Mouse (Mus musculus): ENCODE measurements around the gene Naa50.

The Naa50 gene

GRCm38 (mm10) chr16:44139536-44140185 lies at the start of gene Naa50, which contains the start of gene Atp6v1a:
Naa50 (plus strand) TSS chr16:44139830.
Atp6v1a (minus strand) TSS chr16:44139705.
- DNase-seq (ENCODE audit: low spot score) = peak; percentile 87

- DNase-seq (ENCODE audit: low spot score) = no peak
These were observed 40.3 kb upstream of the Naa50 start for GRCm38 (mm10) chr16:44099377-44099776.

- DNase-seq (ENCODE audit: low spot score) = no peak
These were observed 38.4 kb upstream of the Naa50 start for GRCm38 (mm10) chr16:44101181-44101710.

- no peak for DNase-seq (ENCODE audit: low spot score)
These were observed 36.7 kb upstream of the Naa50 start for GRCm38 (mm10) chr16:44102925-44103324.

- no peak for DNase-seq (ENCODE audit: low spot score)
These were observed 35.5 kb upstream of the Naa50 start for GRCm38 (mm10) chr16:44103806-44104766.

- DNase-seq (ENCODE audit: low spot score) = no peak
These were observed 34.4 kb upstream of the Naa50 start for GRCm38 (mm10) chr16:44105211-44105610.

GRCm38 (mm10) chr16:44109002-44109401 lies 30.6 kb upstream of the Naa50 start:
- no peak for DNase-seq (ENCODE audit: low spot score)

GRCm38 (mm10) chr16:44119753-44120501 lies 19.7 kb upstream of the Naa50 start:
- no peak for DNase-seq (ENCODE audit: low spot score)

- DNase-seq (ENCODE audit: low spot score) = no peak
These were observed 17.5 kb upstream of the Naa50 start for GRCm38 (mm10) chr16:44122122-44122521.

- no peak for DNase-seq (ENCODE audit: low spot score)
These were observed 17.1 kb upstream of the Naa50 start for GRCm38 (mm10) chr16:44122574-44122973.

GRCm38 (mm10) chr16:44122982-44123725 lies 16.5 kb upstream of the Naa50 start:
- DNase-seq (ENCODE audit: low spot score) = no peak

- DNase-seq (ENCODE audit: low spot score) = no peak
These were observed 15.8 kb upstream of the Naa50 start for GRCm38 (mm10) chr16:44123786-44124185.

- DNase-seq (ENCODE audit: low spot score) = no peak
These were observed 14.9 kb upstream of the Naa50 start for GRCm38 (mm10) chr16:44124713-44125112.

- DNase-seq (ENCODE audit: low spot score) = no peak
These were observed 14.2 kb upstream of the Naa50 start for GRCm38 (mm10) chr16:44125436-44125835.

GRCm38 (mm10) chr16:44126437-44126836 lies 13.2 kb upstream of the Naa50 start:
- no peak for DNase-seq (ENCODE audit: low spot score)

GRCm38 (mm10) chr16:44132300-44132699 lies 7.3 kb upstream of the Naa50 start:
- no peak for DNase-seq (ENCODE audit: low spot score)

- no peak for DNase-seq (ENCODE audit: low spot score)
These were observed 6.4 kb upstream of the Naa50 start for GRCm38 (mm10) chr16:44133187-44133586.

- DNase-seq (ENCODE audit: low spot score) = no peak
These were observed 3.1 kb upstream of the Naa50 start for GRCm38 (mm10) chr16:44136511-44137021.

- DNase-seq (ENCODE audit: low spot score) = peak; percentile 5
These were observed 1.2 kb upstream of the Naa50 start for GRCm38 (mm10) chr16:44138377-44138978.

GRCm38 (mm10) chr16:44138979-44139535 lies 573 bp upstream of the Naa50 start:
- peak; percentile 88 for DNase-seq (ENCODE audit: low spot score)
